ENCODE assay signal across 8 mouse cellular contexts in genomic region chr5:144015312-144015650, GRCm38 (mm10). TPM values are rescaled to one million over a fixed set of nuclear protein-coding genes. Genes with fewer than 3 reads are reported as not detected.
DNase-seq lines count a peak whose midpoint lies in the region; ATAC-seq lines count a peak whose summit lies in the region.

No protein-coding gene starts in this region.

- 71% methylated on average over 3 of the region's 3 CpGs for WGBS in lung, embryonic 16.5 days
- WGBS in forebrain, embryonic 11.5 days: 79% methylated on average over 3 of the region's 3 CpGs
- WGBS in stomach, embryonic 16.5 days: 60% methylated on average over 3 of the region's 3 CpGs

- no peak overlapping the region for H3K27ac ChIP-seq in lung, embryonic 16.5 days (ENCODE audit: low read length)
- H3K27ac ChIP-seq in forebrain, embryonic 11.5 days (ENCODE audit: low read depth, low read length): no peak overlapping the region
- H3K27ac ChIP-seq in stomach, embryonic 16.5 days (ENCODE audit: low read length): no peak overlapping the region

- peaks cover 8% of the 10 kb centered on the region for H3K36me3 ChIP-seq in lung, embryonic 16.5 days (ENCODE audit: control insufficient read depth, insufficient read depth, low read length)
- peaks cover 2% of the 10 kb centered on the region; the same call in 1 of the 2 replicates for H3K36me3 ChIP-seq in forebrain, embryonic 11.5 days (ENCODE audit: control insufficient read depth, insufficient read depth, low read length)
- peaks cover 8% of the 10 kb centered on the region for H3K36me3 ChIP-seq in stomach, embryonic 16.5 days (ENCODE audit: control insufficient read depth, insufficient read depth, low read length)

- H3K9me3 ChIP-seq in lung, embryonic 16.5 days (ENCODE audit: control insufficient read depth, low read length): no peaks in the 10 kb centered on the region
- no peaks in the 10 kb centered on the region for H3K9me3 ChIP-seq in forebrain, embryonic 11.5 days (ENCODE audit: control insufficient read depth, low read length)
- H3K9me3 ChIP-seq in stomach, embryonic 16.5 days (replicated peaks; ENCODE audit: control insufficient read depth, low read length): no peaks in the 10 kb centered on the region

- 0 out of 2 replicates have a peak, but pooled peaks cover 2% of the 10 kb centered on the region for H3K4me1 ChIP-seq in lung, embryonic 16.5 days (replicated peaks; ENCODE audit: control insufficient read depth, insufficient read depth, low read length)
- H3K4me1 ChIP-seq in forebrain, embryonic 11.5 days (replicated peaks; ENCODE audit: control insufficient read depth, insufficient read depth, low read length): no peaks in the 10 kb centered on the region; the same call in 1 of the 2 replicates
- no peaks in the 10 kb centered on the region for H3K4me1 ChIP-seq in stomach, embryonic 16.5 days (ENCODE audit: control insufficient read depth, insufficient read depth, low read length)

- intact Hi-C loops in left cerebral cortex, postnatal 10 days (cut with DNase I): no loop called here

- ATAC-seq in lung, embryonic 16.5 days (ENCODE audit: low read depth): peak; percentile 57; the same call in 1 of the 2 replicates
- no peak for ATAC-seq in forebrain, embryonic 11.5 days (replicated peaks; ENCODE audit: low FRiP score)
- ATAC-seq in stomach, embryonic 16.5 days (ENCODE audit: insufficient read depth, low FRiP score): no peak

- H3K27me3 ChIP-seq in lung, embryonic 16.5 days (ENCODE audit: control insufficient read depth, insufficient read depth, low read depth, low read length): no peaks in the 10 kb centered on the region
- no peaks in the 10 kb centered on the region for H3K27me3 ChIP-seq in forebrain, embryonic 11.5 days (ENCODE audit: control insufficient read depth, insufficient read depth, low read length)
- no peaks in the 10 kb centered on the region for H3K27me3 ChIP-seq in stomach, embryonic 16.5 days (ENCODE audit: control insufficient read depth, insufficient read depth, low read length)

- DNase-seq in lung, postnatal 14 days: no peak
- no peak for DNase-seq in forebrain, embryonic 11.5 days (ENCODE audit: low spot score)
- peak; percentile 29 for DNase-seq in liver
- no peak for DNase-seq in spleen, adult 12 weeks (ENCODE audit: low spot score)
- DNase-seq in cerebellum, adult 9-10 months: no peak
- no peak for DNase-seq in left cerebral cortex, postnatal 10 days (ENCODE audit: extremely low spot score in 1 of 2, low spot score in 2 of 2)

- no peak overlapping the region for H3K9ac ChIP-seq in lung, embryonic 16.5 days (ENCODE audit: low read length)
- no peak overlapping the region for H3K9ac ChIP-seq in forebrain, embryonic 11.5 days (ENCODE audit: low read length)
- H3K9ac ChIP-seq in stomach, embryonic 16.5 days (ENCODE audit: low read length): no peak overlapping the region

- peak overlapping the region; percentile 60 for H3K4me2 ChIP-seq in lung, embryonic 16.5 days (ENCODE audit: low read depth, low read length)
- peak overlapping the region; percentile 31; the same call in 1 of the 2 replicates for H3K4me2 ChIP-seq in forebrain, embryonic 11.5 days (ENCODE audit: low read depth, low read length, severe bottlenecking)
- peak overlapping the region; percentile 54 for H3K4me2 ChIP-seq in stomach, embryonic 16.5 days (ENCODE audit: low read depth, low read length)

- peak overlapping the region; percentile 98 for H3K4me3 ChIP-seq in lung, embryonic 16.5 days (ENCODE audit: low read length)
- H3K4me3 ChIP-seq in forebrain, embryonic 11.5 days (ENCODE audit: low read depth, low read length): no peak overlapping the region; the same call in 1 of the 2 replicates
- H3K4me3 ChIP-seq in stomach, embryonic 16.5 days (replicated peaks; ENCODE audit: low read length): peak overlapping the region; percentile 97; the same call in 1 of the 2 replicates

RNA-seq across cellular contexts. Expression of gene Ccz1, which starts 0.6 kb away (rescaled TPM):
- polyA plus RNA-seq in lung, embryonic 16.5 days (2015; fragmentation: Nextera tagmentation; extraction: Ambion mirVana): 79.3 and 82.1 TPM in 2 replicates
- polyA plus RNA-seq in forebrain, embryonic 11.5 days (2014; fragmentation: Nextera tagmentation; extraction: Ambion mirVana): 115 and 117 TPM in 2 replicates
- polyA plus RNA-seq in stomach, embryonic 16.5 days (2015; fragmentation: Nextera tagmentation; extraction: Ambion mirVana): 72.5 and 79.7 TPM in 2 replicates
- 10 to 100 TPM; 54.1 to 54.5 TPM for total RNA-seq in left cerebral cortex, postnatal 10 days (2021)

RNA-seq across cellular contexts. Expression of gene Ocm, which starts 11.2 kb away (rescaled TPM):
- polyA plus RNA-seq in lung, embryonic 16.5 days (2015; fragmentation: Nextera tagmentation; extraction: Ambion mirVana): 0.24 and 0.47 TPM in 2 replicates
- not detected in 2 replicates for polyA plus RNA-seq in forebrain, embryonic 11.5 days (2014; fragmentation: Nextera tagmentation; extraction: Ambion mirVana)
- polyA plus RNA-seq in stomach, embryonic 16.5 days (2015; fragmentation: Nextera tagmentation; extraction: Ambion mirVana): 0.43 TPM in 1 of 2 replicates, not detected in the other
- total RNA-seq in left cerebral cortex, postnatal 10 days (2021): 1 to 10 TPM; 2.3 TPM
